Mouse (Mus musculus) lung, postnatal 36 days (tissue): ENCODE data around the gene Adamts9.

ENCODE experiments used
- DNase-seq: peaks from one replicate; pipeline ENCODE4 v3.0.0; 2022; ENCODE audit warnings: mixed read lengths

The Adamts9 gene

DNA sequence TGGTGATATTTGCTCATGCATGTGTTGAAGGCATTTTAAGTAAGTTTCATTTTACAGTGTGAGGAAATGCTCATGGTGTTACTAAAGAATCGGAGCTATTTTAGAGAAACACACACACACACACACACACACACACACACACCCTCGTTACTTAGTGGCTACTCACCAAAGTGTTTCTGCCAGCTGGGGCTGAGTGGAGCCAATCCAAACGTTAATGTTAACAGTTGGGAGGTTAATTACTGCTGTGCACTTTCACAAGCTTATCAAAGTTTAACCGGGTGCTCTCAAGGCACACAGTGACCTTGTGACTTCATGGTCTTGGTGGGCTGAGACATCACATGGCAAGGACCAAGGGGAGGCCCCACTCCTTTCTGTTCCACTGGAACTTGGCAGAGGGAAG, 21.4 kb downstream of the Adamts9 start:
- peak; percentile 56 for DNase-seq

DNA sequence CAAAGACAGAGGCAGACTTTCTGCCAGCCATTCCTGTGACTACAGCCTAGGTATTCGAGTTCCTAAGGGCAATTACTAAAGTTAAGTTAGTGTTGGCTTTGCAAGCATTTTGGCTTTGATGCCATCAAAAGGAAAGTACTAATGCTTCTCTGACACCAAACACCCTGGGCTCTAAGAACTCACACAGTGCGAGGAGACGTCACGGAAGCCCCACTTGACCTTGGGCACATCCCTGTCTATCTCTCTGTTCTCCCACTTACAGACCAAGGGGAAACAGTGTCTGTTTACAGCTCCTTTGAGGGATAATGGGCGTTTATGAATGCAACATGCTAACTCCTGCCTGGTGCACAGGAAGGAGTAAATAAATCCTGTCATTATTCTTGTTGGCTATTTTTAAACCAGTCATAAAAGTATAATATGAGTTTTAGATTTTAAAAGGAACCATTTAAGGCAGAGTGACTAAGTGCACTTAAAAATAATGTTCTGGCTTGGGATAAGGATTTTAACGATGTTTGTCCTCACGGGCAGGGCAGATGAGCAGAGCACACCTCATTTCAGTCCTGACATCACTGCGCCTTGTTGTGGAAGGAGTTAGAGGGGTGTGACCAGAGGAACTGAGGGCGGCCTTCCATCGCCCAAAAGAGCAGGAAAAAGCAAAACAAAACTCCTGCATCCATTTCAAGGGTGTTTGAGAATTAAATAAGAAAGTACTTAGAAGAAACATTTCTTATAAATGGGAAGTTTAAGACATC, 22.2 kb downstream of the Adamts9 start:
- no peak for DNase-seq

DNA sequence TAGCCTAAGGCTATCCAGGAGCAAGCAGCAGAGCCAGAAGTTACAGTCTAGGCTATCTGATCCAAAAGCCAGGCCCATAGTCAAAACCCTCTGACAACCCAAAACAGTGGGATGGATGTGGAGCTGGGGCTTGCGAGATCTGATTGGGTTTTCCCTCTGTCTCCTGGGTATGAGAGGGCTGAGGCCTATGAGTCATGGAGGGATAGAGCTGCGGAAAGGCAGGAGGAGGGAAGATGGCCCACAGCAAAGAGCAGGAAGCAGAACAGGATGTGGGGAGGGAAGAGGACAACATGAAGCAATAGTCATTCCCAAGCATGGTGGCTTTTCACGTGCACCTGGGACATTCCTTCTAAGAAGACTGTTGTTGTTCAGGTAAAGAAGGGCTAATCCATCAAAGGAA, 32.7 kb downstream of the Adamts9 start:
- no peak for DNase-seq

DNA sequence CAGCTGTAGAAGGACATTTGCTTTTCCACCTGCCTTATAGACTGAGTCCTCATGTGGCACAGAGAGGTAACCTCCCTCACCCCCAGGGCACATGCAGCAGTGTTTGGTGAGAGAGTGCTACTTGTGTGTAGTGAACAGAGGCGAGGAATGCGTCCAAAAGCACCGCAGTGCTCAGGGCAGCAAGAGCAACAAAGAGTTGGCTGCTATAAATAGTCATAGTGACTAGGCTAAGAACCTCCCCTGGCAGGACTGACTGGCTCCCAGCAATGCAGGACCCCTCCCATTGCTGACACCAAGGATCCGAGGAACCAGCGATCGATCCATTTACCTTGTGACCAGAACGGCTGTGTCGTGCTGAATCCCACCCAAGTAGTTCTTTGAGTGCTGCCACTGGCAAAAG, 33.9 kb downstream of the Adamts9 start:
- peak; percentile 52 for DNase-seq

DNA sequence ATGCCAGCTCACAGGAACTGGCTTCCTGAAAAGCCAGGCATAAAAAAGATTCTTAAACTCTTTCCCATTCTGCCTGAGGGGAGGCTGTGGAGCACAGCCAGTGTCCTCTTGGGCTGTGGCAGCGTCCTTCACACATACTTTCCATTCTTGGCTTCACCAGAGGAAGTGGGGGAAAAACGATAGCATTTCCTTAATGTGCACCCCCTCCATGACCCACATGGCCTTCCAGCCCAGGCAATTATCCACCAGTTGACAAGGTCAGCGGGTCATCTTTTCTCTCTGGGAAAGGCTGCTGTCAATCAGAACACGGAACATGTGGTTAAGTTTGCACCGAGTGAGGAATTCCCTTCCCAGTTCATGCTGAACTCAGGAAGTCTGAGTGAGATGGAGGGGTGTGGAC, 37.4 kb downstream of the Adamts9 start:
- DNase-seq = peak; percentile 59

DNA sequence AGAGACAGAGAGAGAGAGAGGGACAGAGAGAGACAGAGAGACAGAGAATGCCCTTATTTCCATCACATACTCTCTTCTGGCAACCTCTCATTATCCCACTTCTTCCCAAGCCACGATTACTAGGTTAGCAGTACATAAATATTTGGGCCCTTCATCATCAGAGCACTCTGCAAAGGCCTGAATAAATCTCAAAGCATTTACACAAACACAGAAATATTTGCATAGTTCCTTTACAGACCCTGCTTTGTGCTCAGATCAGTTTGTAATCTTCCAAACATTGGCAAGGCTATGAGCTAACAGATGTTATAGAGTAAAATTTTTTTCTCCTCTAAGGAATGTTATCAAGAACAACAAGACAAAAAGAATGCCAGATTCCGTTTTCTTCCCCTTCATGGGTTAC, 38.8 kb downstream of the Adamts9 start:
- DNase-seq = no peak

DNA sequence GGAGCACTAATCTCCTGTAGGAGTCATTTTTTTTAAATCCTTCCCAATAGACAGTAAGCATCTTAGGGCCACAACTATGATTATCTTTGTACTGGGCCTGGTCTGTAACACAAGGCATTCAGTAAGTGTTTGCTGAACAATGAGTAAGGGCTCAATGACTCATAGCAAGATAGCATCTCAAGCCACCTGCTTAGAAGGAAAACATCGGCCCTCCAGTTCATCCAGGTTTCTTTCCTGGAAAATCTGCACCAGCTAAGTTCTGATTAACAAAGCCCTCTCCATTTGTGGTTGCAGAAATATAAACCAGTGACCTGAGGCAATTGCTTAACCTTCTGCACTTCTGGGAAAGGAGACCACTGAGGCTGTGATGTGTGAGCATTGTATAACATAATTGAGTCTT, 39.3 kb downstream of the Adamts9 start:
- no peak for DNase-seq

DNA sequence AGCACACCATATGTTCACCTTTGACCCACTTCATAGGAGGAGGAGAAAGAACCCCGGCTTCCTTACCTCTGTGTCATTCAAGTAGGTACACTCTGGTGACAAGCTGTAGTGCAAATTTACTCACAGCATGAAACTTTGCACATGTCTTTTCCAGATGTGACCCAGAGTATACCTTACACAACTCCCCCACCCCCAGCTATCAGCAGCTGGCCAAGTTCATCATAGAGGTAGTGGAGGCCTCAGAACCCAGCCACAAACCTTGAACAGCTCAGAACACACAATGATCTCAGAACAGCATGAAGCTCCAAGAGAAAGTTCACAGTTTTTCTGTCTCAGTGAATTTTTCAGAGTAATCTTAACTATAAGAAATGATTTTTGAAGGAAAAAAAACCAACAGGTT, 51.8 kb downstream of the Adamts9 start:
- DNase-seq = no peak

DNA sequence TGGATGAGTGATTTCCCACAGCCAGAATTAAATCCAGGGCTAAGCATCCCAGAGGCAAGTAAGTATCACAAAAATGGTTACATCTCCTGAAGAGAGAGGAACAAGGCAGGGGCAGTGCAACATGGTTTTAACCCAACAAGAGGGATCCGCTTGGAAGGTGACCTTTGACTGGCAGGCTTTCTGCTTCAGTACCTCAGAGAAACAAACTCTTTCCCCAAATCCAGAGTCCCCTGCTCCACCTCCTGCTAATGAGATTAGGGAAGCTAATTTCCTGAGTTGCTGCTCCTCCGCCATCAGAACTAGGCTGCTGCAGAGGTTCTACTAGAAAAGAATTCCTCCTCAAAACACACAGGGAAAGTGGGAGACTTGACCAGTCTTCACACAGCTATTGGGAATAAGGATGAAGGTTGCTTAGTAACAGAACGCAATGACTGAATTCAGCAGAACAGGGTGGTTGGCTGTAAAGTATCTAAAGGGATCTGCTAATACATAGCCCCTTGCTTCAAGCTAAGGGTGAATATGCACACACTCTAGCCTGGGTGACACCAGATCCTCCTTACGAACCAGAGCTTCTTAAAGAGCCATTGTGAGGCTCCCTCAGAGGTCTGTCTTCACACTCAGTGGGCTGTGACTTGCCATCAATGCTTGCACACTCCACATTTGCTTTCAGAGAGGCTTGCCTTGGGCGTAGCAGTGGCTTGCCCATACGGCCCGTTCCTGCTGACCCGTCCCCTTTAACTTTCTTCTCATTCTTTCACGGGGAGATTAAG, 60.0 kb downstream of the Adamts9 start:
- no peak for DNase-seq

DNA sequence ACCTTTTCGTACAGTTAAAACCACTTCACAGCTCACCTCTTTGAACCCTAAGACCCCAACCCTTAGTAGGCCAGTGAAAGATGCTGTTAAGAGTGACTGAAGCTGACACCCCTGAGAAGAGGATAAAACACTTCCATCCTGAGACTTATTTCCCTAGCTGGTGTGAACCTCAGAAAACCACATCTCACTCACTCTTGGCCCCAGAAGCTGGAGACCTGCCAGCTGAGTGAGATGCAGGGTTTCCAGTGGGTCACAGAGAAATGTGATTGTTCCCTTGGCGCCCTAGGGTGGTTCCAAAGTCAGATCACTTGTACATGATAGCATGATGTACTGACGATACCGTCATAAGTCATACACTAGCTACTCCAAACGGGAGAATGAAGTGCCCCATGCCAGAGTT, 60.8 kb downstream of the Adamts9 start:
- DNase-seq = no peak

DNA sequence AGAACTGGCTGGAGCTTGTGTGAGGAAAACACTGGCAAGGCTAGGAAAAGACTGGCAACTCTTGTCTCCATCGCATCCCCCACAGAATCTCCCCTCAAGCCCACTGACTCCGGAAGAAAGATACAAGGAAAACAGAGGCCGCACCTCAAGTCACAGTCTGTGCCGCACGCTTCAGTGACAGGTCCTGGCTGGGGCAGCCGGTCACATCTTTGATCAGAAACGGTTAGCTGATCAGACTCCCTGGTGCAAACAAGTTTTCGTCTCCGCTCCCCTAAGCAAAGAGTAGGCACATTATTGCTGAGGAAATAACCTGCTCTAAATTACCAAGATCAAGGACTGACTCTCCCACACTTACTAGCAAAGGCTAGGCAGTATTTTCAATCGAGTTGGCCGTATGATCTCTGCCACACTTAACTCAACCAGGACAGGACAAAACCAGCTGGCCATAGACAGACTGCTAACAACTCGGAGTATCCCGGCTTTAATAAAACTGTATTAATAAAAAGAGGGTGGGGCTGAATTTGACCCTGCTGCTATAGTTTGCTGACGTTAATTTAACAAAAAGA, 63.5 kb downstream of the Adamts9 start:
- DNase-seq = no peak

DNA sequence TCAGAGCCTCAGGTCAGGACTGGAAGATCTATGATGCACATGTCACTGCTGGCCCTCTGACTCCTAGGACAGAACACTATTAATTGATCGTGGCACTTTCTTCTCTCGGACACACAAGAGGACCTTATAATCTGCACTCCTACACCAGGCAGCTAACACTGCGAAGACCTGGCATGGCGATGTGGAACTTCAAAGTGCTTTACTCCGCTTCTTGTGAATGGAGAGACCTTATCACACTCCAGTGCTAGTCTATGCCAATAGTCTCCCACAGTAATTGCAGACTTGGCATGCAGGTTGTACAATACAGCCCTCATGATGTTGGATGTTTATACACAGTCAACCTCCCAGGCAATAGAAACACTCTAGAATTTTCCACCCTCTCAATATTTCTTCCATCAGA, 64.5 kb downstream of the Adamts9 start:
- DNase-seq = no peak

DNA sequence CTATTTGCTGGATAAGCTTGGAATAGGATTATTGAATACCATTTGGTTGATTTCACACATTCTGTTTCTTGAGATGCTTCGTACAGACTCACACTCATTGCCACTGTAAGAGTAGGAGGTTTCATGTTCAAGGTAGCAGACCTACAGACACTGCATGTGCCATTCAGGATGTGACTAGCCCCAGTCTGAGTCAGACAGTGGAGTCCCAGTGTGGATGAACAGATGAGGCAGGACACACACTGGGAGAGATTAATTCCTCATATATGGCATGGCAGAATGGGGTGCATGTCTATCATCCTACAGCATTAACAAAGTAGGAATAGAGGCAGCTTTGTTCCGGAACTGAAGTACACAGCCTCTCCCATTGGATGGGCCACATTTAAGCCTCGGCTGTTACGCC, 66.1 kb downstream of the Adamts9 start:
- no peak for DNase-seq

DNA sequence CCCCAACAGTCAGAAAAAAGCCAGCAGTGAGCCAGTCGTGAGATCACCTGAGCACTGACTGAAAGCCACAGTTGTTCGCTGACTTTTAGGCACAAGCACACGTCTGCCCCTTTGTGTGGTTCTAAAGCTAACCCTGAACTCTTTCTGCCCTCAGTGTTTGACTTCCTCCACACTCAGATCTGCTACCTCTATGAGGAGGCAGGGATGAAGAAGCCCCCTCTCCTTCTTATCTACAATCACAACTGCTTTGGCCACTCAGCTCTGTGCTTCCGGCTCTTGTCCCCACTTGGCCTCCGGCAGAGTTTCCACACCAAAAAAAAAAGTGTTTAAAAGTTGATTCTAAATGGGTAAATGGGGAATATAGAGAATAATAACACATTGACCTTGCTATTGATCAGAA, 67.2 kb downstream of the Adamts9 start:
- no peak for DNase-seq

DNA sequence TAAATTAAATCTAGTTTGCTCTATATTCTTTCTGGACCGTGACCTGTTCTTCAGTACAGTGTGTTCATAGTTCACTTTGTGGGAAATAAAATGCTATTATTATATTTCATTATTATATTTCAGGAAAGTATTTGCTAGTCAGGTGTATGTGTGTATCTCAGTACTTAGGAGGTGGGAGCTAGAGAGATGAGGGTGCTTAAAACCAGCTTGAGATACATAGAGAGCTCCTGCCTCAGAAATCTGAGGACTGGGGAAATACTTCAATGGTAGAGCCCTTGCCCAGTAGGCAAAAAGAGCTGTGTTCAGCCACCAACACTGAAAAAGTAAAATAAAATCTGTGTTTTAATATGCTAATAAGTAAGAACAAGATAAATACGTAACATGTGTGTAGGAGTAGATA, 68.0 kb downstream of the Adamts9 start:
- DNase-seq = no peak

DNA sequence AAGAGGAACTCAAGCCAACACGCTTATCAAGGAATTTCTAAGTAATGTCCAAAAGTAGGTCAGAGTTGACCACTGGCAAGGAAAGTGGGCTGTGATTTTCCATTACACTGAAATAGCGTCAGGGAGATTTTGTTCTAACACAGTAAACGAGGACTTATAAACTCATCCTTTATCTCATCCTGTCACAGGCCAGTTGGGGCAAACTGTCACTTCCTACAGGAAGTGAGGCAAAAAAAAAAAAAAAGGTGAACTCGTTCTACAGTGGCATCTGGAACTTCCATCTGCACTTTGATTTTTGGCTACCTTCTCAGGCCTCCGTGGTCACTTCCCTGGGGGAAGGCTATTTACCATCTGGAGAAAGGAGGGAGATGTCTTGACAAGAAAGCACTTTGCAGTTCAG, 68.4 kb downstream of the Adamts9 start:
- peak; percentile 86 for DNase-seq

DNA sequence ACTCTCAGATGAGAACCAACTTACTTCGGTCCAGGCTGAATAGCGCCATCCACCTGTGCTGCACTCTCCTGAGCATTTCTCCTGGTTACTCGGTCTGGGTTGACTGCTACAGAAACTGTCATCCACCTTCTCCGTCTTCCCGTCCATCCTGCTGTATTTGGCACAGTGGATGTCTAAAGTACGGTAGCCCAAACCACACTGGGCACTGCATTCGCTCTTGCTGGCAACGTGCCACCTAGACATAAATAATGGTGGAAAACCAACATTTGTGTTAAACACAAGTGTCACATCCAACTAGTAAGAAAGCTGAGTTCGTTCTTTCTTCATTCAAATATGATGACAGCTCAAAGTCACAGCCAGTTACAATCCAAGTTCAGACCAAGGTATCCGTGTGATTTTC, 70.5 kb downstream of the Adamts9 start:
- no peak for DNase-seq

DNA sequence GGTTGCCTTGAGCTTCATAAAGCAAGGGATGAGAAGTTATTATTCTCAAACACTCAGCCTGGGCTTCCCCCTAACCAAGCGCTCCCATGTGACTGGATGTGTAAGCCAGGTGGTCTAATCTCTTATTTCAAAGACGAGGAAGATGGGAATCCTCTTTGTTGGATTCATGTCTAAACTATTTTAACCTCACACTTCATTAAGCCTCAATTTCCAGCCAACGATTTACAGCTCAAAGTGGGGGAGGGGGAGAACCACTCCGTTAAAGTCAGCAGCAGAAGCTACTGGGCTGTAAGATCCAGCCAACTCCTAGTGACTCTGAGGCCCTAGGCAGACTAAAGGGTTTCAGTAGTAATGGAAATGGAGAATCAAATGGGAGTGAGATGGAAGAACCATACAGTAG, 71.5 kb downstream of the Adamts9 start:
- DNase-seq = peak; percentile 30

DNA sequence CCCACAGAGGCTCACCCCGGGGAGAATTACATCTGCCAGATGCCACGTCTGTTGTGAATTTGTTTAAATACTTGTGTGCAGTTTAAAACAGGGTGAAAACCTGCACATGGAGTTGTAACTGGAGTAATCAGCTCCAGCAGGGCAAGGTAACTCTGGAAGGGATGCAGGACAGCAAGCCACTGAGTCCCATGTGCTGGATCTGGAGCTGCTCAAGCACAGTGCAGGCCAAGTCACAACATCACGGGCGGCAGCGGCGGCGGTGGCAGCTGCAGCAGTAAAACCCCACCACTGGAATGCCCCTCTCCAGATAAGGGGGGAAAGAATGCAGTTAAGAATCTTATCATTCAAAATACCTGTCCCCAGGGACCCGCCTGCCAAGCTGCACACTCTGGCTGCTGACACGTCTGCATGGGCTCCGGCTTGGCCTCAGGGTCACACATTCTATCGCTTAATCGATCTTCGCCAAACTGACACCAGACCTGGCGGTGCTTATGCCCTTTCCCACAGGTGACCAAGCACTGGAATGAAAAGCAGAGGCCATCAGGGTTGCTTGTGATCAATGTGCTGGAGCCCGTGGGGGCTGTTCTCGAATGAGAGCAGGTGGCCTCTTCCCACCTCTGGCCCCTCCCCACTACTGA, 73.6 kb downstream of the Adamts9 start:
- peak; percentile 32 for DNase-seq

DNA sequence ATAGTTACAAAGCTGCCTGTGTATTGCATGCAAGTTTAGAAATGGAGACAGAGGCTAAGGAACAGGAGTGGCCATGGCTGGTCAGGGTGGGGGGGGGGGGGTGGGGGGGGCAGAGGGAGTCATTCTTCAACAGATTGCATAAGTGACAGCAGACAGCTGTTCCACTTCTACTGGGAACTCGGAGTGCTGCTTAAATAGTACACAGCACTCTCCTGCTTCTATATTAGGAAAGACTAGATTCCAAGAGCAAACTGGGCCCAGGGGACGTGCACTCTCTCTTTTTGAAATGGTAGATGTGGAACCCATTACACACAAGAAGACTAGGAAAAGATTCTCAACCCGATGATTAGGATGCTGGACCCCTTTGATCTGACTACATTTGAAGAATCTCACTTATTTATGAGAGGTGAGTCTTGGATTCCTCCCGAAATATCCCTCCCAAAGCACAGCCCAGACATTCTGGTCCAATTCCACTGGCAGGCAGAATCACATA, 74.2 kb downstream of the Adamts9 start, which contains the start of gene Gm15737:
Gene Gm15737 (plus strand): TSS at position 269 of the 493 bp plus-strand sequence.
- peak; percentile 82 for DNase-seq

DNA sequence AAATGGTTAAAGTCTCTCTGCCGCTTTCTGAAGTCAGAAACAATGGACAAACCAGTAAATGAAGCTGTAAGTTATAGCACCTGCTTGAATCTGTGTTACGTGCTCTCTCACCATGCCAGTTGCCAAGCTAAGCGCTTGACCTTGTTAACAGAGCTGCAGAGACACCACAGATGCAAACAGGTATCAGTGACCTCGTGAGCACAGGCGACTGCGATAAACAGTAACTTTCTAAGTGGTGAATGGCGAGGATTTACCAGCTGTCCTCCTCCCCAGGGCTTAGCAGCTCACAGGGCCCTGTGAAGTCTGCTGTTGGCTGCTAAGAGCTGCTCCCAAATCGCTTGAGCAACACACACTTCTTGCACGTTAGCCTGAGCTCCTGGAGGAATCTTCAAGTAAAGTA, 80.7 kb downstream of the Adamts9 start:
- DNase-seq = no peak

DNA sequence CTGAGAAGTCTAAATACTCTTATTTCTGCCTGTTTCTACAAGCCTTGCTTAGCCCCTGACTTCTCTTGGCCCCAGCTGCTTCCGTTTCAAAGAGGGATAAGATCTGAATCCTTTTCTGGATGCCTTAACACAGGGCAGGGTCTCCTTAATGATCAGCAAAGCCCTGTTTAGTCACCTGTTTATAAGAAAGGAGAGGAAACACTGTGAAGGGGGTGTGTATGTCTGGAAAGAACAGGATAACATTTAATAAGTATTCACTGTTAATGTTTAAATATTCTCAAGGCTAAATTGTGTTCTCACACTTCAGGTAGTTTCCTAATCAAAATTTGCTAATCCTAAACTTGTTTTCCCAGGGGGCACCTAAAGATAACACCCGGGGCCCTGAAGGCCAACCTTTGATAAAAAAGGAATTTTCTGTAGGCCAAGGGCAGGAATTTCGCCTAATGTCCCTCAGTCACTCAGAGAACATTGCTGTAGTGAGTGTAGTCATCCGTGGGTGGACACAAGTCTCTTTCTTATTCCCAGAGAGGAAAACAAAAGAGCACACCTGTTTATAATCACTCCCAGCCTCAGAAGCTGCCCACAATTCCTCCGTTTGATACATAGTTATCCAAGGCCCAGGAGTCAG, 82.9 kb downstream of the Adamts9 start:
- no peak for DNase-seq
